Mouse (Mus musculus) stomach, postnatal 0 days (tissue): ENCODE data around the gene Dync1h1. TPM values are rescaled to one million over a fixed set of nuclear protein-coding genes. Genes with fewer than 3 reads are reported as not detected.
"Not testable (repeated sequence)": the region's sequence is repeated elsewhere in the genome, so short reads cannot be mapped to it uniquely, and the experiment has no call there.

Experiments
- ATAC-seq: fragments of 200-750 bp; cut with Nextera tagmentation; 2 replicates; pipeline ENCODE4 v1.8.0; 2017; ENCODE audit not compliant: low FRiP score, low TSS enrichment
- DNase-seq: peaks from one replicate; pipeline ENCODE4 v3.0.0-alpha.2; 2016; ENCODE audit warnings: low spot score
- H3K27ac ChIP-seq: fragments of 300-500 bp; sonication (generic); replicated peaks from 2 replicates; pipeline ENCODE4 v1.5.1; 2014; ENCODE audit warnings: mild to moderate bottlenecking, control low read depth
- H3K27me3 ChIP-seq: fragments of 300-500 bp; sonication (generic); 2 replicates; pipeline ENCODE4 v1.6.1; 2014; ENCODE audit warnings: low read length; ENCODE audit not compliant: control insufficient read depth, insufficient read depth
- H3K36me3 ChIP-seq: fragments of 300-500 bp; sonication (generic); 2 replicates; pipeline ENCODE4 v1.6.1; 2014; ENCODE audit warnings: low read length, mixed read lengths; ENCODE audit not compliant: control insufficient read depth, insufficient read depth
- H3K4me1 ChIP-seq: fragments of 300-500 bp; sonication (generic); replicated peaks from 2 replicates; pipeline ENCODE4 v1.6.1; 2014; ENCODE audit warnings: antibody characterized with exemption; ENCODE audit not compliant: control insufficient read depth, insufficient read depth
- H3K4me2 ChIP-seq: fragments of 300-500 bp; sonication (generic); replicated peaks from 2 replicates; pipeline ENCODE4 v1.6.1; 2014; ENCODE audit warnings: low read depth, mild to moderate bottlenecking, control low read depth, moderate library complexity
- H3K4me3 ChIP-seq: fragments of 300-500 bp; sonication (generic); 2 replicates; pipeline ENCODE4 v1.5.1; 2014; ENCODE audit warnings: low read depth, low read length, control low read depth
- H3K9ac ChIP-seq: fragments of 300-500 bp; sonication (generic); 2 replicates; pipeline ENCODE4 v1.6.1; 2014; ENCODE audit warnings: mild to moderate bottlenecking, low read length, control low read depth, mixed read lengths
- H3K9me3 ChIP-seq: fragments of 300-500 bp; sonication (generic); 2 replicates; pipeline ENCODE4 v1.6.1; 2016; ENCODE audit warnings: low read length; ENCODE audit not compliant: control insufficient read depth
- CTCF ChIP-seq: IDR thresholded peaks from 2 replicates; pipeline ENCODE4 v1.5.1; 2016; ENCODE audit warnings: antibody characterized with exemption, low read depth, mild to moderate bottlenecking, moderate library complexity
- EP300 ChIP-seq: optimal IDR thresholded peaks from 2 replicates; pipeline ENCODE3; 2016; ENCODE audit warnings: antibody characterized with exemption
- WGBS: fragments of 180-500 bp; shearing (Covaris S2); extraction: QIAGEN DNeasy Blood & Tissue Kit; methylation state at CpG from one replicate; pipeline ENCODE4 v1.1.7; 2014; 5-methylcytosine and 5-hydroxymethylcytosine counted together
- polyA plus RNA-seq: library from polyadenylated mRNA; unstranded; fragments of >200 nt; fragmentation: Nextera tagmentation; extraction: Ambion mirVana; gene quantifications from 2 replicates; pipeline ENCODE4 v1.2.1, GENCODE M21; 2015

Gene Dync1h1
- polyA plus RNA-seq, 1 experiment from 2014 or later, result 22.3 TPM

DNA sequence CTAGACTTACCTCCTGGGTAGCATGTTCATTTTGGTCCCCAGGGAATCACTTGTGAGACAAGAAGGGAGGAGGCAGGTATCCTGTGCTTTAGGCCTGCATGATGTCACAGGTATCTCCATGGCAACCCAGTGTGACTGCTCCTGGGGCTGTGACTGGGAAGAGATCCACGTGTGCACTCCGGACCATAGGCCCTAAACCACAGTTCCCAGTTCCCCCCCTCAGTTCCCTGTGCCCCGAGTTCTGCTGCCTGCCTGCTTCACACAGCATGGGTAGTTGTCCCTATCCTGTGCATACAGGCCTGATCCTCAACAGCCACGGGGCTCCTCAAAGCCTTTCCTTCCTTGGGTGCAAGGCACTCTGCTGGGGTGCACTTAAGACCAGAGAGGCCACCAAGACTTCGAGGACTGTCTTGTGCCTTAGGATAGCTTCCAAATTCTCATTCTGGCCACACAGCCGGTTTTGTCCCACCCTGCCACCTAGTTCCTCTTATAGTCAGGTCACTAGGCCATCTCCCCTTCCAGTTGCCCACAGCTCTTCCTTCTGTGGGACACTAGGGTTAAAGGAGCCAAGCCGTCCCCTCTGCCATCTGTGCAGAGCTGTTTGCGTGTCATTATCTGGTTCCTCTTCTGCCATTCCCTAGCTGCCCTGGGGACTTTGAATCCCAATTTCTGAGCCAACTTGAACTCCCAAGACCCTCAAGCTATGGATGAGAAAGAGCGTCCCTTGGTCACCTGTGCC lies 81.5 kb downstream of the Dync1h1 start, which contains the start of gene 1700001K19Rik:
TSS of gene 1700001K19Rik (minus strand) at position 59 of the 739 bp plus-strand sequence.
- WGBS, result 73% methylated on average over 9 of the region's 9 CpGs
- Histone ChIP-seq H3K4me1 (no peaks in the 10 kb centered on the region), H3K27ac (no peak within 1 kb of the TSS), H3K9ac (no peak within 1 kb of the TSS), H3K36me3 (no peaks in the 10 kb centered on the region), H3K9me3 (no peaks in the 10 kb centered on the region), H3K4me3 (no peak within 1 kb of the TSS), H3K27me3 (no peaks in the 10 kb centered on the region), H3K4me2 (no peak within 1 kb of the TSS)
- ATAC-seq (no peak), DNase-seq (no peak)
- TF ChIP-seq CTCF (no peak), EP300 (no peak)

GRCm38 (mm10) chr12:110683580-110683979 lies 82.3 kb downstream of the Dync1h1 start:
- Histone ChIP-seq H3K9ac (no peak overlapping the region), H3K36me3 (no peaks in the 10 kb centered on the region), H3K4me3 (no peak overlapping the region), H3K27me3 (no peaks in the 10 kb centered on the region), H3K9me3 (no peaks in the 10 kb centered on the region), H3K4me1 (no peaks in the 10 kb centered on the region), H3K4me2 (no peak overlapping the region), H3K27ac (no peak overlapping the region)
- ATAC-seq, result no peak
- DNase-seq, result no peak
- no CpG with 5 or more reads among the region's 1 CpGs for WGBS
- TF ChIP-seq CTCF, result no peak
- TF ChIP-seq EP300, result no peak

DNA sequence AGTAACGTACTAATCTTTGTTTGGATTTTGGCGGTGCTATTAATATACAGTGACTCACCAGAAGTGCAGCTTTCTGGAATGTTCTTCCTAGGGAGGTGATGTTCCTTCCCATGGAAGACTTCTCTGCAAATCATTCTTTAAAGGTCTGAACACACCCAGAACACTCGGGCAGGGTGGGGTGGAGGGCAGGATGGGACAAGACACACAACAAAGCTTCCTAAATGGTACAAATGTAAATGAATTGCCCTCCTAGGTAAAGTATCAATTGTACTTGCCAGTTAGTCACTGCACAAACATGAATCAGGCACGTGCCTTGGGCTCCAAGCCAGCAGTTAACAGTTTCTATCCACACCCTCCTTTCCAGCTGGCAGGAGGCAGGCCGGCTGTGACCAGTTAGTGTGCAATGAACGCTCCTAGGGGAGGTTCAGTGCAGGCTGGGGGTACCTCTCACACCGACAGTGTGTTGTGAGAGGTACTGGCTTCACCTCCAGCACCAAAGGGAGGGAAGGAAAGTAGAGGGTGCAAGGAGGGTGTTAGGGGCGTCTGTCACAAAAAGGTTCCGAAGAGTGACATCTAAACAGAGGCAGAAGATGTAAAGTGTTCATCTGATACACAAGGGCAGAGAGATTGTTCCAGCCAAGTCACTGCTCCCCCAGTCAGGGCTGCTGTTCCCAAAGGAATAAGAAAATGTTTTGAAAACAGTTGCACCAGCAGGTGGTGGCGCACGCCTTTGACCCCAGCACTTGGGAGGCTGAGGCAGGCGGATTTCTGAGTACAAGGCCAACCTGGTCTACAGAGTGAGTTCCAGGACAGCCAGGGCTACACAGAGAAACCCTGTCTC lies 86.9 kb downstream of the Dync1h1 start:
- peak; percentile 94 for ATAC-seq

DNA sequence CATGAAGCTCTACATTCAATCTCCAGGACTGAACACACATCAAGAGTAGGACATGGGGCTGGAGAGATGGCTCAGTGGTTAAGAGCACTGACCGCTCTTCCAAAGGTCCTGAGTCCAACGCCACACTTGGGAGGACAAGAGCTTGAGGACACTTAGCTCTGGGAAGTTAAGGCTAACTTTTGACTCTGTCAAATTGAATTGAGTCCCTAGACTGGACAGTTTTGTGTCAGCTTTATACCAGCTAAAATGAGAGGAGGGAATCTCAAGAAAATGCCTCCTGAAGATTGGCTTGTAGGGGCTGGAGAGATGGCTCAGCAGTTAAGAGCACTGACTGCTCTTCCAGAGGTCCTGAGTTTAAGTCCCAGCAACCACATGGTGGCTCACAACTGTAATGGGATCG lies 87.7 kb downstream of the Dync1h1 start:
- H3K36me3 ChIP-seq, result peaks cover 17% of the 10 kb centered on the region
- H3K4me3 ChIP-seq, ATAC-seq, H3K9ac ChIP-seq, H3K27ac ChIP-seq, DNase-seq, H3K27me3 ChIP-seq, H3K4me2 ChIP-seq, H3K9me3 ChIP-seq, H3K4me1 ChIP-seq: not testable (repeated sequence)
- WGBS, result 96% methylated on average over 3 of the region's 3 CpGs

More for the DNA sequence above, 86.9 kb downstream of the Dync1h1 start:
- Histone ChIP-seq H3K4me2 (peak overlapping the region; percentile 27; the same call in 1 of the 2 replicates), H3K27me3 (no peaks in the 10 kb centered on the region), H3K36me3 (peaks cover 17% of the 10 kb centered on the region), H3K4me3 (no peak overlapping the region), H3K9ac (no peak overlapping the region), H3K4me1 (no peaks in the 10 kb centered on the region), H3K27ac (peak overlapping the region; percentile 77), H3K9me3 (no peaks in the 10 kb centered on the region)
- DNase-seq, result peak; percentile 95
- TF ChIP-seq CTCF (no peak), EP300 (peak; percentile 94)
- 37% methylated on average over 12 of the region's 12 CpGs for WGBS

DNA sequence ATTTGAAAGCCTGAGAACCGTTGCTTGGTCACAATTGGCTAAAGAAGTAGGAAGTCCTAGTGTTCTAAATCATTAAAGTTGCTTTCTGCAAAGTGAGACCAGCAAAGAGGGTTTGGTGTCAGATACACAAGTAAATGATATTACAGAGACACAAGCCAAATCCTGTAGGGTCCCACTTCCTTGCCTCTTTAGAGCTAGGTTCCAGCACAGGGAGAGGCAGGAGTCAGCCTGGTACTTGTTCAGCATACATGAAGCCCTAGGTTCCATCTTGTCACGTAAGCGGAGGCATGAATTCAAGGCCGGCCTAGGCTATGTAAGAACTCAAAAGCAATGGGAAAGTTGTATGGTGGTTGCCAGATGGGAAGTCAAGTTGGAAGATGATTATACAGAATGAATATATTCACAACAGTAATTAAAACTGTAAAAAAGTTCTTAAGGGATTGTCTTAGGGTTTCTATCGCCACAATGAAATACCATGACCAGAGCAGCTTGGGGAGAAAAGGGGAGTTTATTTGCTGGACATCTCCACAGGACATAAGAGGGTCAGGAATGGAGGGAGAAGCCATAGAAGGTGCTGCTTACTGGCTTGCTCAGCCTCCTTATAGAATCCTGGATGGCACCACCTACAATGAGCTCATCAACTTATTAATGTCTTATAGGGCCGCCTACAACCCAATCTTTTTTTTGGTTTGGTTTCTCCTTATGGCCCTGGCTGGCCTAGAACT lies 88.8 kb downstream of the Dync1h1 start:
- Histone ChIP-seq H3K4me1 (0 out of 2 replicates have a peak, but pooled peaks cover 2% of the 10 kb centered on the region), H3K9me3 (no peaks in the 10 kb centered on the region), H3K27ac (no peak overlapping the region), H3K4me2 (no peak overlapping the region), H3K36me3 (peaks cover 17% of the 10 kb centered on the region), H3K27me3 (no peaks in the 10 kb centered on the region), H3K4me3 (no peak overlapping the region), H3K9ac (no peak overlapping the region)
- 87% methylated on average over 6 of the region's 6 CpGs for WGBS
- ATAC-seq (no peak), DNase-seq (no peak)
- TF ChIP-seq CTCF (no peak), EP300 (no peak)

GRCm38 (mm10) chr12:110693378-110693777 lies 92.1 kb downstream of the Dync1h1 start:
- H3K4me1 ChIP-seq, H3K27me3 ChIP-seq, ATAC-seq, H3K27ac ChIP-seq, DNase-seq, H3K9ac ChIP-seq, H3K4me2 ChIP-seq, H3K9me3 ChIP-seq, H3K4me3 ChIP-seq: not testable (repeated sequence)
- 56% methylated on average over 5 of the region's 5 CpGs for WGBS
- peaks cover 17% of the 10 kb centered on the region for H3K36me3 ChIP-seq
